Mouse (Mus musculus): Measurements from ENCODE around the gene Thbs3. TPM values are rescaled to one million over a fixed set of nuclear protein-coding genes. Genes with fewer than 3 reads are reported as not detected.

Gene Thbs3
- polyA plus RNA-seq, 1 experiment = 139 TPM

- no peak for TF ChIP-seq POLR2A (IDR thresholded peaks at IDR 0.05; ENCODE audit: borderline replicate concordance, extremely low read depth, low read depth, low read length)
- TF ChIP-seq CTCF (IDR thresholded peaks at IDR 0.05; ENCODE audit: insufficient read depth, low read length) = no peak
- WGBS = 48% methylated on average over 1 of the region's 1 CpGs
- Histone ChIP-seq H3K4me3 (replicated peaks; ENCODE audit: extremely low read depth, low read depth, low read length) (no peak overlapping the region), H3K4me1 (ENCODE audit: control insufficient read depth, insufficient read depth, low read length) (peaks cover 3% of the 10 kb centered on the region; the same call in 1 of the 2 replicates)
- no peak for DNase-seq
These were observed 21.6 kb upstream of the Thbs3 start for GRCm38 (mm10) chr3:89193351-89193750.

- DNase-seq = no peak
- 90% methylated on average over 2 of the region's 2 CpGs for WGBS
- Histone ChIP-seq H3K4me1 (ENCODE audit: control insufficient read depth, insufficient read depth, low read length) (peaks cover 3% of the 10 kb centered on the region; the same call in 1 of the 2 replicates), H3K4me3 (replicated peaks; ENCODE audit: extremely low read depth, low read depth, low read length) (no peak overlapping the region)
- TF ChIP-seq POLR2A (IDR thresholded peaks at IDR 0.05; ENCODE audit: borderline replicate concordance, extremely low read depth, low read depth, low read length) = no peak
- TF ChIP-seq CTCF (IDR thresholded peaks at IDR 0.05; ENCODE audit: insufficient read depth, low read length) = no peak
These were observed 21.1 kb upstream of the Thbs3 start for GRCm38 (mm10) chr3:89193853-89194252.

GRCm38 (mm10) chr3:89195979-89196877 lies 18.8 kb upstream of the Thbs3 start:
- peak; percentile 80 for DNase-seq
- H3K4me3 ChIP-seq (replicated peaks; ENCODE audit: extremely low read depth, low read depth, low read length) = peak overlapping the region; percentile 82
- TF ChIP-seq CTCF (IDR thresholded peaks at IDR 0.05; ENCODE audit: insufficient read depth, low read length) (peak; percentile 40; the same call in 1 of the 2 replicates), POLR2A (IDR thresholded peaks at IDR 0.05; ENCODE audit: borderline replicate concordance, extremely low read depth, low read depth, low read length) (peak; percentile 88; the same call in 1 of the 2 replicates)
- WGBS = 5% methylated on average over 33 of the region's 33 CpGs
- H3K4me1 ChIP-seq (ENCODE audit: control insufficient read depth, insufficient read depth, low read length) = peaks cover 3% of the 10 kb centered on the region; the same call in 1 of the 2 replicates

GRCm38 (mm10) chr3:89199839-89200238 lies 15.1 kb upstream of the Thbs3 start:
- TF ChIP-seq POLR2A (IDR thresholded peaks at IDR 0.05; ENCODE audit: borderline replicate concordance, extremely low read depth, low read depth, low read length) = no peak
- no peak for TF ChIP-seq CTCF (IDR thresholded peaks at IDR 0.05; ENCODE audit: insufficient read depth, low read length)
- 51% methylated on average over 3 of the region's 3 CpGs for WGBS
- Histone ChIP-seq H3K4me1 (ENCODE audit: control insufficient read depth, insufficient read depth, low read length) (peaks cover 6% of the 10 kb centered on the region; the same call in 1 of the 2 replicates), H3K4me3 (replicated peaks; ENCODE audit: extremely low read depth, low read depth, low read length) (no peak overlapping the region)
- DNase-seq = no peak

GRCm38 (mm10) chr3:89202253-89203141 lies 12.5 kb upstream of the Thbs3 start, which contains the start of gene Gba:
Gene Gba, plus strand, starts transcription at chr3:89202928.
- peak; percentile 88 for DNase-seq

GRCm38 (mm10) chr3:89203142-89203514 lies 11.9 kb upstream of the Thbs3 start:
- no peak for DNase-seq
- Histone ChIP-seq H3K4me1 (ENCODE audit: control insufficient read depth, insufficient read depth, low read length) (peaks cover 4% of the 10 kb centered on the region; the same call in 1 of the 2 replicates), H3K4me3 (replicated peaks; ENCODE audit: extremely low read depth, low read depth, low read length) (peak overlapping the region; percentile 89)
- TF ChIP-seq POLR2A (IDR thresholded peaks at IDR 0.05; ENCODE audit: borderline replicate concordance, extremely low read depth, low read depth, low read length) = no peak
- TF ChIP-seq CTCF (IDR thresholded peaks at IDR 0.05; ENCODE audit: insufficient read depth, low read length) = no peak
- WGBS = 34% methylated on average over 5 of the region's 5 CpGs

More at GRCm38 (mm10) chr3:89202253-89203141, 12.5 kb upstream of the Thbs3 start, which contains the start of gene Gba:
- H3K4me3 ChIP-seq (replicated peaks; ENCODE audit: extremely low read depth, low read depth, low read length) = peak within 1 kb of the TSS; percentile 89
- peaks cover 4% of the 10 kb centered on the region; the same call in 1 of the 2 replicates for H3K4me1 ChIP-seq (ENCODE audit: control insufficient read depth, insufficient read depth, low read length)
- WGBS = 19% methylated on average over 13 of the region's 13 CpGs
- no peak; the same call in 1 of the 2 replicates for TF ChIP-seq POLR2A (IDR thresholded peaks at IDR 0.05; ENCODE audit: borderline replicate concordance, extremely low read depth, low read depth, low read length)
- no peak for TF ChIP-seq CTCF (IDR thresholded peaks at IDR 0.05; ENCODE audit: insufficient read depth, low read length)

GRCm38 (mm10) chr3:89206079-89206478 lies 8.9 kb upstream of the Thbs3 start:
- 92% methylated on average over 7 of the region's 7 CpGs for whole genome bisulfite sequencing
- no peak overlapping the region for H3K4me3 ChIP-seq (replicated peaks; ENCODE audit: extremely low read depth, low read depth, low read length)
- DNase-seq = no peak
- TF ChIP-seq CTCF (IDR thresholded peaks at IDR 0.05; ENCODE audit: insufficient read depth, low read length) = no peak
- no peak for TF ChIP-seq POLR2A (IDR thresholded peaks at IDR 0.05; ENCODE audit: borderline replicate concordance, extremely low read depth, low read depth, low read length)
- H3K4me1 ChIP-seq (ENCODE audit: control insufficient read depth, insufficient read depth, low read length) = peaks cover 4% of the 10 kb centered on the region; the same call in 1 of the 2 replicates

- DNase-seq = no peak
- WGBS = 73% methylated on average over 2 of the region's 2 CpGs
These were observed 8.3 kb upstream of the Thbs3 start for GRCm38 (mm10) chr3:89206695-89207094.

More at GRCm38 (mm10) chr3:89206695-89207094, 8.3 kb upstream of the Thbs3 start:
- Histone ChIP-seq H3K4me1 (ENCODE audit: control insufficient read depth, insufficient read depth, low read length) (peaks cover 4% of the 10 kb centered on the region; the same call in 1 of the 2 replicates), H3K4me3 (replicated peaks; ENCODE audit: extremely low read depth, low read depth, low read length) (no peak overlapping the region)
- TF ChIP-seq POLR2A (IDR thresholded peaks at IDR 0.05; ENCODE audit: borderline replicate concordance, extremely low read depth, low read depth, low read length) = no peak
- no peak for TF ChIP-seq CTCF (IDR thresholded peaks at IDR 0.05; ENCODE audit: insufficient read depth, low read length)

Data from lung, adult 2 months (tissue).